Mouse (Mus musculus) cerebellum, adult 8-10 months (tissue): ENCODE results near the gene Vmn1r37.
"Not testable (repeated sequence)": the region's sequence is repeated elsewhere in the genome, so short reads cannot be mapped to it uniquely, and the experiment has no call there.

Source experiments
- DNase-seq: peaks from one replicate; pipeline ENCODE4 v3.0.0; 2022

Vmn1r37 gene

DNA sequence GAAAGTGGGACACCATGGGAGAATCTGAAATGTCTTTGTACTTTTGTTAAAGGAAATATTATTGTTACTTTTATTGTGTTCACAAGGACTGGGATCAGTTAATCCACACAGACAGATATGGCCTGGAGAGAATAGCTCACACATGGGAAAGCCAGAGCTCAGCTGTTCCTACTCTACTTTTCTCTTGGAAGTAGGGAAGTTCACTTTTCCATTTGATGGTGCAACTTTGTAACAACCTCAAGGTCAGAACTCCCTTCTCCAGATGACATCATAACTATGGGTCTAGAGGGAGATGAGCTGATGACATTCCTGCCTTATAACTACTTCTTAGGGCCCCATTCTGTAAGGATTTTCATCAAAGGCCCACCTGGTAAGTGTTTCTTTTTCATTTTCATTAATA is at the start of gene Vmn1r37:
Gene Vmn1r37, plus strand, starts transcription at position 301 of the 400 bp plus-strand sequence.
- DNase-seq: not testable (repeated sequence)

DNA sequence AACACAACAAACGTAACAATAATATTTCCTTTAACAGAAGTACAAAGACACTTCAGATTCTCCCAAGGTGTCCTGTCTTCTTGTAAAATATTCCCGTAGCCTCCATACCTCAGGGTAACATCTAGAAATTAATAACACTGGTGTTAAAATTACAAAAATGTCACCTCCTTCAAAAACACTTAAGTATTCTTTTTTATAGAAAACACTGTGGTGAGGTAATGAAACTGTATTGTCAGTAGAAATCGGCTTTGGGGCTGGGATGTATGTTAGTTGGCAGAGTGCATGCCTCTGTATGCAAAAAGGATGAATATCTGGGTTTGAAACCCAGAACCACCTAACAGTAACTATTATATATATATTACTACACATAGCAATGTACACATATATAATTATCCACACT is 43.4 kb upstream of the Vmn1r37 start, which contains the start of gene Vmn1r35:
Gene Vmn1r35, minus strand, starts transcription at position 101 of the 400 bp plus-strand sequence.
- no peak for DNase-seq

DNA sequence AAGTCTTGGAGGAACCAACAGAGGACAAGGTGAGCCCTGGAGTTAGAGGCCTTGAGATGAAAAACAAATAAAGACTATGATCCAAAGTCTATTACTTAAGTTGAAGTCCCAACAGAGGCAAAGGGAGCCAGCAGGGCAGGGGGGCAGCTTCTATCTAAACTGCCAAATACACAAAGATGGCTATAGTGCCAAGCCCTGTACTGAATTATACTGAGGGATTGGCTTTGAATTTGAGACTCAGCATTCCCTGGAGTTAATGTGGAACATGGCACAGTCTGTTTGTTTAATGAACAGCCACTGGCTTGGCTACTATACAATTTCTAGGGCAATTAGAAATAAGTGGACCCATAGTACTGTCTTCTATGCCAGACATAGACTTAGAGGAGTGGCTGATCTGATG is 20.3 kb upstream of the Vmn1r37 start:
- no peak for DNase-seq

DNA sequence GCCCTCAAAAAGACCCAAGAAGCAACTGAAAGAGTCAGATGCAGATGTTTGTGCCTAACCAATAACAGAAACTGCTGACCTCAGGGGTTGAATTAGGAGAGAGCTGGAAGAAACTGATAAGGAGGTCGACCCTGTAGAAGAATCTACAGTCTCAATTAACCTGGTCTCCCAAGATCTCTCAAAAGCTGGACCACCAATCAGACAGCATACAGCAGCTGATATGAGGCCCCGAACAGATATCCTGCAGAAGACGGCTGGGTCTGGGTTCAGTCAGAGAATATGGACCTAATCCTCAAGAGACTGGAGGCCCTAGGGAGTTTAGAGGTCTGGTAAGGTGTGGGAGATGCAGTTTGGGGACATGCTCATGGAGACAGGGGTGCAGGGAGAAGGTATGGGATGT is 15.3 kb upstream of the Vmn1r37 start:
- DNase-seq: no peak

DNA sequence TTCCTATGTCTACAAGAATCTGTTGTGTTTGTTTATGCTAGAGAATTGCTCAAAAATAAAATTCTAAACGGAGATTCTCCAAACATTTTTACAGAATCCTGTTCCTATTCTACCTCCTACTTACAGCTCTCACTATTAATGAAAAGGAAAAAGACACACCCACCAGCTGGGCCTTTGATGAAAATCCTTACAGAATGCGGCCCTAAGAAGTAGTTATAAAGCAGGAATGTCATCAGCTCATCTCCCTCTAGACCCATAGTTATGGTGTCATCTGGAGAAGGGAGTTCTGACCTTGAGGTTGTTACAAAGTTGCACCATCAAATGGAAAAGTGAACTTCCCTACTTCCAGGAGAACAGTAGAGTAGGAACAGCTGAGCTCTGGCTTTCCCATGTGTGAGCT is 10.1 kb upstream of the Vmn1r37 start, which contains the start of gene Vmn1r36:
Gene Vmn1r36, minus strand, starts transcription at position 101 of the 400 bp plus-strand sequence.
- not testable (repeated sequence) for DNase-seq

DNA sequence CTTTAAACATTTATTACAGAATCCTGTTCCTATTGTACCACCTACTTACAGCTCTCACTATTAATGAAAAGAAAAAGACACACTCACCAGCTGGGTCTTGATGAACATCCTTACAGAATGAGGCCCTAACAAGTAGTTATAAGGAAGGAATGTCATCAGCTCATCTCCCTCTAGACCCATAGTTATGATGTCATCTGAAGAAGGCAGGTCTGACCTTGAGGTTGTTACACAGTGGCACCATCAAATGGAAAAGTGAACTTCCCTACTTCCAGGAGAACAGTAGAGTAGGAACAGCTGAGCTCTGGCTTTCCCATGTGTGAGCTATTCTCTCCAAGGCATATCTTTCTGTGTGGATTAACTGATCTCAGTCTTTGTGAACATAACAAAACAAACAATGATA is 53.3 kb downstream of the Vmn1r37 start, which contains the start of gene Vmn1r38:
Gene Vmn1r38, minus strand, starts transcription at position 101 of the 400 bp plus-strand sequence.
- not testable (repeated sequence) for DNase-seq
